Mouse (Mus musculus) right cerebral cortex, postnatal 10 days (tissue): ENCODE measurements around the gene Maml3.

ENCODE experiments used
- DNase-seq, 2 experiments: peaks; one replicate each; pipeline ENCODE4 v3.0.0; 2021; ENCODE audit warnings: low spot score in 2 of 2

Gene Maml3

DNA sequence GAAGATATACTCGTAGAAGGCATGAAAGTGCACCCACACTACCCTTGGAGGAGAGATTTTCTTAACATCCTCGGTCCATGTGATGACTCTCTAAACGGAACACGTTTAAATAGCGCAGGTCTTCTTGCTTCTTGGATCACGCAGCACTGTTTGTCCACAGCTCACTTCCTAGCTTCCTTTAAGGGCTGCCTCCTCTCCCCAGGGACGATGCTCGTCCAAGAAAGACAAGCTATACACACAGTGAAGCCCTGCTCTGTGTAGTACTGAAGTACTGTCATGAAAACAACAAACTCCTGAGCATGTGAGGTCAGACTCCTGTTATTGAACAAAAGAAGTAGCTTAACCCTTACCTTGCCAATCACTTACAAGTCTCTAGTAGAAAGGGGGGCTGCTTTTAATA is 192.7 kb downstream of the Maml3 start:
- DNase-seq = no peak

- peak in 1 of 2 experiments; percentile 31 for DNase-seq
Measured at GRCm38 (mm10) chr3:51908437-51908990, 196.4 kb downstream of the Maml3 start.

DNA sequence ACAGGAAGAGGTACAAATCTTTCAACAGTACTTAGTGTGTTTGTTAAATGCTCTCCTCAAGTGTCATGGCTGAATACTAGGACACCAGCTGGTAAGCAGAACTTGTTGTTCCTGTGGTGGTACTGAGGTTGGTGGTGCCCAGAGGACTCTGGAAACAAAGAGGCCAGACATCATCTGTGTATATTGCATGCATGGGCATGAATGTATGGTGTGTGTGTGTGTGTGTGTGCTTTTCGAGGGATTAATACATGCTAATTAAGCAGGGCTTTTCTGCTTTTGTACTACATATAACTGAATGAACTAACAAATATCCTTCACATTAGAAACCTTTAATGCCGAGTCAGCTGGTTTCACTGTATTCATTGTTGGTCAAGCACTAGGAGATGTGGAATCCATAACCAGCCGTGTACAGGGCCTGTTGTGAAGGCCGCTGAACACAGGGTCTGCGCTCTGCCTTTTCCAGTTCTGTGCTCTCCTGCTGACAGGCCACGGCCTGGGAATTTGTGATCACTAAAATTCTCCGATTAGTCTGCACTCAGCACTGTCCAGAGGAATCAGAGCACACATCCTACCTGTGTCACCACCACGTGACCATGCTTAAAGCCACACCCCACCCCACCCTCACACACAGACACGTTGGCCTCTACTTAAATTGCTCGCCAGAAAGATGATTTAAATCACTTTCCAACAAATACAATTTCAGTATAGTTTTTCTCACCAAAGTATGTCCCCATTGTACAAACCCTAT is 197.6 kb downstream of the Maml3 start:
- no peak for DNase-seq

- DNase-seq = no peak
Measured at GRCm38 (mm10) chr3:51905903-51906302, 199.0 kb downstream of the Maml3 start.

GRCm38 (mm10) chr3:51904357-51904855 is 200.5 kb downstream of the Maml3 start:
- DNase-seq = no peak

- no peak for DNase-seq
Measured at GRCm38 (mm10) chr3:51901151-51901550, 203.7 kb downstream of the Maml3 start.

DNA sequence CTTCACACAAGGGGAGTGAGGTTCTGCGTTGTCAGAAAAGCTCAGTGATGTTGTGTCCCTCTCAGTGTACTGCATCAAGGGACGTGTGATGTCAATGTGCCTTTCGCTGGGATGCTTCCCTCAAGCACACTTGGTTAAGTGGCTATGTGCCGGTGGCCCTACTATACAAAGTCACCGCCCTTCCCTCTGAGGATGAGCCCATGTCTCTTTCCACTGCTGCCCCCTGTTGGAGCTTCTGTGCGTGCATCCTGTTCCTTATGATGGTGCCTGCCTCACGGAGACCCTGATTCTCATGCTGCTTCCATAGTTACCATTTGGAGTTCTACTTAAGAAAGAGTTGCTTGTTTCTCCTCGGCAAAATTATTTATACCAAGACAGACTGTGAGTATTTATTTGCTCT is 210.4 kb downstream of the Maml3 start:
- DNase-seq = no peak

DNA sequence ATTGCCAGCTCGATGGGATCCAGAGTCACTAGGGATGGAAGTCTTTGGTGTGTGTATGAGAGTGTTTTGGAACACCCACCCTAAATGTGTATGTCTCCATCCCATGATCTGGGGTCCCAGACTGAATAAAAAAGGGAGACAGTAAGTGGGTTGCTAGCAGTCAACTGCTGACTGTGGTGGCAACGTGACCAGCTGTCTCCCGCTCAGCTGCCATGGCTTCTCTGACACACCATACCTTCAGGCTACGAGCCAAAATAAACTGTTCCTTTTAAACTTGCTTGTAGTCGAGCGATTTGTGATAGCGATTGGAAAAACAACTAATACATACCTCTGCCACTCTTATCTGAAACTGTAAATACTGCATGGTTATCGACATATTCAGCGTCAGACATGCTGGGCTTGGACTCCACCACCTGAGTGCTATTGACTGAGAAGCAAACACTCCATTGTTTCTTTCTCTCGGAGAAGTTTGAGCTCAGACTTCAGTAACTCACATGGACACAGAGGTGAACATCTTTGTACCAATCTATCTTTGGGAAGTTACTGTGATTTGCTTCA is 213.2 kb downstream of the Maml3 start:
- DNase-seq = no peak

GRCm38 (mm10) chr3:51890181-51890580 is 214.7 kb downstream of the Maml3 start:
- no peak for DNase-seq

DNA sequence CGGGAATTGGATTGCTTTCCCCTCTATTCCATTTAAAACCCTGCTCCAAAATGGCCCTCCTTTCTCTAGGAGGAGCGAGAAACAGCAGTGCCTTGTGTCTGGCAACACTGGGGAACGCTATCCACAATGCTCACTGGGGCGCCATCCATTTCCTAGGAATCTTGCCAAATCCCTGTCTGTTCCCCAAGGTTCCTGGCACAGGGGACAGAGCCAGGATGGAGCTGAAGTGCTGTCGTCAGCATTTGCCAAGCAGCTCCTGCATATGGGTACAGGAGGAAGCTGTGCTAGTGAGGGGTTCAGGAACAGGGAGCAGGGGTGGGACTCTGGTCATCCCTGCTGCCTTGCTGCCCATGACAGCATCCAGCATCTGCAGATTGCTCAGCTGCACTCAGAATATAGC is 215.1 kb downstream of the Maml3 start:
- peak; percentile 86 to 89 for DNase-seq

GRCm38 (mm10) chr3:51888662-51889433 is 216.0 kb downstream of the Maml3 start:
- DNase-seq = no peak

GRCm38 (mm10) chr3:51888295-51888661 is 216.6 kb downstream of the Maml3 start:
- DNase-seq = peak; percentile 47 to 50

DNA sequence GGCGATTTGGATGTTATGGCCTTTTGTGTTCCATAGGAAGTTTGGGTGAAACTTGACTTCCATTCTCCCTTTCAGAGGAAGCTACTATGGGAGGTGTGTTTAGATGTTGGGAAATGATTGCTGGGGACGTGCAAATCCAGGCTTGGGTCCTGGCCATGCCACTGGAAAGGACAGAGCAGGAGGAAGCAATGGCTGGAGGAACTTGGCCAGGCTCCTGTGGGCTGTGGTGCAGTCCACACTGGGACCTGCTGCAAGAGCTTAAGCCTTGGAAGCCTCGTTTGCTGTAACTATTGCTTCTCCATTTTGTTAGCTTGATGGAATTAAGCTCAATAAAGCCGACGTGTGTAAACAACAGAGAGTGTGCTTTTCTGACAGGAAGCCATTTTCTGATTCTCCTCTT is 219.0 kb downstream of the Maml3 start:
- no peak for DNase-seq

GRCm38 (mm10) chr3:51885487-51885886 is 219.4 kb downstream of the Maml3 start:
- DNase-seq = peak; percentile 58 to 80

- DNase-seq = peak in 1 of 2 experiments; percentile 38
Measured at GRCm38 (mm10) chr3:51881981-51882380, 222.9 kb downstream of the Maml3 start.

DNA sequence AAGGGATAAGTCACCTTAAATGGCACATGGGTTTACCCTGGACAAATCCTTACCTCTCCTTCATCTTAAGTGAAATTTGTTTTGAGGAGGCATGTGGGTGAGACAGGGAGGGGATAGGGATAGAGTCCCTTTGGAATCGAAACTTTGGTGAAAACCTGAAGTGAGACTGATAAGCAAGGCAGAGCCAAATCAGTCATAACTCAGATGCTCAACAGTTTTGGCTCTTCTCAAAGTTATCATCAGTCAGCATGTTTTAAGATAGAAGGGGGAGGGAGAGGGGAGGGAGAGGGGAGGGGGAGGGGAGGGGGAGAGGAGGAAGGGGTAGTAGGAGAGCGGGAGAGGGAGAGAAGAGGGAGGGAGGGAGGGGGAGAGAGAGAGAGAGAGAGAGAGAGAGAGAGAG is 223.5 kb downstream of the Maml3 start:
- no peak for DNase-seq

DNA sequence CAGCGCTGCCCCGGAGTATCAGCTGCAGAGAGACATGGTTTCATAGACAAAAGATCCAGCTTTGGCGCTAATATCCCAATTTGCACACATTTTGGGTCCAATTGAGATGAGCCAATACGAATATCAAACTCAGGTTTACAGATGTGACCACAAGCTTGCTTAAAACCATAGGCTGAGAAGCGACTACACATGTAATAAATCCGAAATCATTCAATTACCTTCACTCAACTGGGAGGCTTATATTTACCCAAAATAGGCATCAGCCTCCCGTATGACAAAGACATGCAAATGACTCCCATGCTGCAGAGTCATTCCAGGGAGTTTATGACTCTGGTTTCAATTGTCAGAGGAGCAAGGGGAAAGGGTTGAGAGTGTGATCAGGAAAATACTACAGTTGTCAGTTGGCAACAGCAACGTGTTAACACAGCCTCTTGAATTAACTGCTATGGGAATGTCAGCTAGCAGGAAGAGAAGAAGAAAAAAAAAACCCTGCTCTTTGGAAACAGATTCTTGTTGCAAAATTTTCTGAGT is 224.3 kb downstream of the Maml3 start:
- DNase-seq = no peak

DNA sequence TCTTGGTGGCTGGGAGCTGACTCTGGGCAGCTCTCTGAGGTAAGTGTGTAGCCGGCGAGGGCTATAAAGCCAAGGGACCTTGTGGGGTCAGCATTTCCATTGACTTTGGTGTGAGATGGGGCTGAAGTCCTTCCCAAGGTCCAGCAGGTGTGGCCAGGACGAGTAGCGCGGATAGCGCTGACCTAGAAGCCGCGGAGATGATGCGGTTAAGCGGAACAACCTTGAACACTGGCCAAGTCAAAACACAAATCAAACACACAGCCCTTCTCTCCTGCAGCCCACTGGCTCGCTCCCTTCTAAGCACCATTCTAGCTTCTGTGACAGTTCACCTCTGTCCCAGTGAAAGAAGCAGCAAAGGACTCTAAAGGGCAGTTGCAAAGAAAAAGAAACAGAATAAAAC is 225.7 kb downstream of the Maml3 start:
- DNase-seq = no peak

GRCm38 (mm10) chr3:51878577-51878976 is 226.3 kb downstream of the Maml3 start:
- no peak for DNase-seq

DNA sequence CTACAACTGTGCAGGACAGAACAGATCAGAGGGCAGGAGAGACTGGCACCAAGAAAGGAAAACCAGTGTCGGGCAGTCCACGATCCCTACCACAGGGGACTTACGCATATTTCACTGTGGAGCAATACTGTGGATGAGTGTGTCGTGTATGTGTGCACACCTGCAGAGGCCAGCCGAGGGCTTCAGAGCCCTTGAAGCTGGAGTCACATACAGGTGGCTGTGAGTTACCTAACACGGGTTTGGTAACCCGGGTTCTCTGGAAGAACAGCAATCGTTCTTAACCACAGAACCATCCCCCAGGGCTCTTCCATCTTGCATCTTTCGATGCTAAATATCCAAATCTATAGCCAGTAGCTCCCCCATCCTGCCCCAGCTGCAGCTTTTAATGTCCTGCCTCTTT is 228.1 kb downstream of the Maml3 start:
- no peak for DNase-seq

DNA sequence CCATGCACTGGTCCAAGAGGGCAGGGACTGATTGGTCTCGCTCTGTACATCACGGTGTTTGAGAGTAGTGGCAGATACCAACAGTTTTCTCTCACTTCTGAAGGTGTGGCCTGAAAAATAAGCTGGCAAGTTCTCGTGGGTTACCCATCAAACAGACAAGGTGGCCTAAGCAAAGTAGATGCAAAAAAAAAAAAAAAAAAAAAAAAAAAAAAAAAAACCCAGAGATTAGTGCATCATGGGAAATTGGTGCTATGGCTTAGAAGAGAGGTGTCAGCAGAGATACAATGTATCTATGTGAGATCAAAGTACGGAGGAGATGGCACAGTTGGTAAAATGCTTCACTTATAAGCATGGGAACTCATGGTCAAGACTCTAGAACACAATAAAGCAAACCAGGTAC is 229.2 kb downstream of the Maml3 start:
- no peak for DNase-seq

DNA sequence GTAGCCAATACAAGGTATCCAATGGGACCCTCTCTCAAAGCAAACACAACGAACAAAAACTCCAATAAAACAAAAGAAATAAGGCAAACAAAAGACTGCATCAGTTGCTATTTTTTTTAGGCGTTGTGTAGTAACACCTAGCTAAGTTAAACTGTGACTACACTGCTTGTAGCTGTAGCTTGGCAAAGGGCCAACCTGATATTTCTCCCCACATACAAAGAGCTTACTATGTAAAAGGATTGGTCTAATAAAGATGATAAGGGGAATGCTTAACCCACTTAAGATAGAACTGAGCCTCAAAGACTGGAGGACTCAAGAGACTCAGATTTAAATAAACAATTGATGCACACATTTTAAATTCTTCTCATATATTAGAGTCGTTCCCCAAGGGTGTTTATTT is 230.6 kb downstream of the Maml3 start:
- no peak for DNase-seq
